Mouse (Mus musculus): ENCODE data around the gene Sesn1.

GRCm38 (mm10) chr10:41763741-41764385 lies 45.9 kb upstream of the Sesn1 start:
- no peak for TF ChIP-seq GATA1 (IDR thresholded peaks at IDR 0.05; ENCODE audit: borderline replicate concordance, low read length)
- no peak for TF ChIP-seq FLI1 (IDR thresholded peaks at IDR 0.05; ENCODE audit: low read length)
